Mouse (Mus musculus): ENCODE results near the gene Pdzrn3. TPM values are rescaled to one million over a fixed set of nuclear protein-coding genes. Genes with fewer than 3 reads are reported as not detected.
A peak's percentile ranks its signal among the peaks of the same experiment; 100 is the strongest.

Gene Pdzrn3
- polyA plus RNA-seq, 2 experiments, result 16.5 to 37.9 TPM

GRCm38 (mm10) chr6:101289428-101289827, 88.3 kb downstream of the Pdzrn3 start:
- H3K27me3 ChIP-seq (ENCODE audit: control insufficient read depth, insufficient read depth, low read length), result no peaks in the 10 kb centered on the region
- H3K9ac ChIP-seq (ENCODE audit: low read depth, low read length, severe bottlenecking), result no peak overlapping the region
- H3K27ac ChIP-seq (replicated peaks; ENCODE audit: low read depth, low read length), result no peak overlapping the region
- H3K4me2 ChIP-seq (replicated peaks; ENCODE audit: low read depth, low read length, severe bottlenecking), result no peak overlapping the region
- peak; percentile 41 for DNase-seq (ENCODE audit: low spot score)
- 27% methylated on average over 4 of the region's 4 CpGs for WGBS
- H3K4me1 ChIP-seq (ENCODE audit: control insufficient read depth, insufficient read depth, low read length), result peaks cover 60% of the 10 kb centered on the region
- no peak for ATAC-seq (ENCODE audit: low FRiP score, low read depth)
- H3K9me3 ChIP-seq (ENCODE audit: control insufficient read depth, low read length), result no peaks in the 10 kb centered on the region
- no peaks in the 10 kb centered on the region for H3K36me3 ChIP-seq (ENCODE audit: control insufficient read depth, insufficient read depth, low read length)
- TF ChIP-seq POLR2A (IDR thresholded peaks at IDR 0.05; ENCODE audit: borderline replicate concordance, extremely low read depth, insufficient read depth, insufficient read length), result no peak
- no peak overlapping the region for H3K4me3 ChIP-seq (replicated peaks; ENCODE audit: low read length)

- Histone ChIP-seq H3K4me2 (replicated peaks; ENCODE audit: low read depth, low read length, severe bottlenecking) (no peak overlapping the region), H3K9ac (ENCODE audit: low read depth, low read length, severe bottlenecking) (no peak overlapping the region), H3K4me3 (replicated peaks; ENCODE audit: low read length) (no peak overlapping the region), H3K27ac (replicated peaks; ENCODE audit: low read depth, low read length) (no peak overlapping the region), H3K9me3 (ENCODE audit: control insufficient read depth, low read length) (no peaks in the 10 kb centered on the region), H3K4me1 (ENCODE audit: control insufficient read depth, insufficient read depth, low read length) (peaks cover 59% of the 10 kb centered on the region), H3K27me3 (ENCODE audit: control insufficient read depth, insufficient read depth, low read length) (no peaks in the 10 kb centered on the region), H3K36me3 (ENCODE audit: control insufficient read depth, insufficient read depth, low read length) (no peaks in the 10 kb centered on the region)
- TF ChIP-seq POLR2A (IDR thresholded peaks at IDR 0.05; ENCODE audit: borderline replicate concordance, extremely low read depth, insufficient read depth, insufficient read length), result no peak
- no peak for DNase-seq (ENCODE audit: low spot score)
- ATAC-seq (ENCODE audit: low FRiP score, low read depth), result no peak
- WGBS, result 32% methylated on average over 5 of the region's 5 CpGs
These were observed 90.0 kb downstream of the Pdzrn3 start for GRCm38 (mm10) chr6:101287566-101288173.

GRCm38 (mm10) chr6:101287077-101287476, 90.6 kb downstream of the Pdzrn3 start:
- Histone ChIP-seq H3K4me1 (ENCODE audit: control insufficient read depth, insufficient read depth, low read length) (peaks cover 64% of the 10 kb centered on the region), H3K36me3 (ENCODE audit: control insufficient read depth, insufficient read depth, low read length) (no peaks in the 10 kb centered on the region), H3K27me3 (ENCODE audit: control insufficient read depth, insufficient read depth, low read length) (no peaks in the 10 kb centered on the region), H3K4me2 (replicated peaks; ENCODE audit: low read depth, low read length, severe bottlenecking) (no peak overlapping the region), H3K27ac (replicated peaks; ENCODE audit: low read depth, low read length) (no peak overlapping the region), H3K9me3 (ENCODE audit: control insufficient read depth, low read length) (no peaks in the 10 kb centered on the region), H3K4me3 (replicated peaks; ENCODE audit: low read length) (no peak overlapping the region), H3K9ac (ENCODE audit: low read depth, low read length, severe bottlenecking) (no peak overlapping the region)
- no peak for TF ChIP-seq POLR2A (IDR thresholded peaks at IDR 0.05; ENCODE audit: borderline replicate concordance, extremely low read depth, insufficient read depth, insufficient read length)
- ATAC-seq (ENCODE audit: low FRiP score, low read depth), result no peak
- DNase-seq (ENCODE audit: low spot score), result no peak
- WGBS, result 81% methylated on average over 2 of the region's 2 CpGs

- H3K4me1 ChIP-seq (ENCODE audit: control insufficient read depth, insufficient read depth, low read length), result peaks cover 63% of the 10 kb centered on the region
These were observed 93.2 kb downstream of the Pdzrn3 start for GRCm38 (mm10) chr6:101284368-101284955.

GRCm38 (mm10) chr6:101283891-101284290, 93.8 kb downstream of the Pdzrn3 start:
- DNase-seq (ENCODE audit: low spot score) (no peak), ATAC-seq (ENCODE audit: low FRiP score, low read depth) (no peak)
- Histone ChIP-seq H3K9me3 (ENCODE audit: control insufficient read depth, low read length) (no peaks in the 10 kb centered on the region), H3K4me3 (replicated peaks; ENCODE audit: low read length) (no peak overlapping the region), H3K4me2 (replicated peaks; ENCODE audit: low read depth, low read length, severe bottlenecking) (no peak overlapping the region), H3K4me1 (ENCODE audit: control insufficient read depth, insufficient read depth, low read length) (peaks cover 63% of the 10 kb centered on the region), H3K27ac (replicated peaks; ENCODE audit: low read depth, low read length) (no peak overlapping the region), H3K36me3 (ENCODE audit: control insufficient read depth, insufficient read depth, low read length) (no peaks in the 10 kb centered on the region), H3K9ac (ENCODE audit: low read depth, low read length, severe bottlenecking) (no peak overlapping the region), H3K27me3 (ENCODE audit: control insufficient read depth, insufficient read depth, low read length) (no peaks in the 10 kb centered on the region)
- 45% methylated on average over 3 of the region's 3 CpGs for WGBS
- TF ChIP-seq POLR2A (IDR thresholded peaks at IDR 0.05; ENCODE audit: borderline replicate concordance, extremely low read depth, insufficient read depth, insufficient read length), result no peak

More at GRCm38 (mm10) chr6:101284368-101284955, 93.2 kb downstream of the Pdzrn3 start:
- H3K9ac ChIP-seq (ENCODE audit: low read depth, low read length, severe bottlenecking), result no peak overlapping the region
- ATAC-seq (ENCODE audit: low FRiP score, low read depth), result no peak
- H3K4me3 ChIP-seq (replicated peaks; ENCODE audit: low read length), result no peak overlapping the region
- H3K27me3 ChIP-seq (ENCODE audit: control insufficient read depth, insufficient read depth, low read length), result no peaks in the 10 kb centered on the region
- no peak overlapping the region for H3K27ac ChIP-seq (replicated peaks; ENCODE audit: low read depth, low read length)
- TF ChIP-seq POLR2A (IDR thresholded peaks at IDR 0.05; ENCODE audit: borderline replicate concordance, extremely low read depth, insufficient read depth, insufficient read length), result no peak
- 49% methylated on average over 6 of the region's 6 CpGs for WGBS
- no peak for DNase-seq (ENCODE audit: low spot score)
- no peak overlapping the region for H3K4me2 ChIP-seq (replicated peaks; ENCODE audit: low read depth, low read length, severe bottlenecking)
- no peaks in the 10 kb centered on the region for H3K9me3 ChIP-seq (ENCODE audit: control insufficient read depth, low read length)
- no peaks in the 10 kb centered on the region for H3K36me3 ChIP-seq (ENCODE audit: control insufficient read depth, insufficient read depth, low read length)
